In the genomic region with DNA sequence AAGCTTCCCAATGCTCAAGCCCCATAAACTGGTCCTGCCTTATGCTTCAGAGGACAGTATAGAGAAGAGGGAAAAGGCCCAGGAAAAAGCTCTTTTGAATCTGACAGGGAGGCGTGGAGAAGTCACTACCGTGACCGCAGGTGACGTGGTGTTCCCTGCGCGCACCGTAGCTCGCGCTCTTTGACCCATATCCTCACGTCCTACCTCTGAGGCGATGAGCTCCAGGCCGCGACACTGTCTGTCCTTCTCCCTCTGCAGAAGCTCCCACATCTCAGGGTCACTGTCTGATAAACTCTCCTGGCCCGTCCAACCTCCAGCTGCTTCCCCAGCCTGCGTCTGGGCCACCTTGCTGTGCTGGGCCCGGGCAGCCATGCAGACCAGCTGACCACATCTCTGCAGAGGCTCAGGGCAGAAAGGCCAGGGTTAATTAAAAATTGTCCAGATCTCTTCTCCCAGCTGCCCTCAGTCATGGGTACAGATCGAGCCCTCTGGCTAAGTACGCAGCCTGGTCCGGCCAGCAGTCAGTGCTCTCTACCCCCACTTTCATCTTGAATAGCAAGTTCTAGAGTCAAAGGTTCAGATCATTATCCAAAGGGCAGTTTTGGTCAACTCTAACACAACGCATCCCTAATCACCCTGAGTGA, we compare ENCODE assay signal across 9 mouse cellular contexts. TPM values are rescaled to one million over a fixed set of nuclear protein-coding genes. Genes with fewer than 3 reads are reported as not detected.
DNase-seq lines count a peak whose midpoint lies in the region; ATAC-seq and TF ChIP-seq lines count a peak whose summit lies in the region.
"Had no signal": no experiment of that assay in that cellular context is flagged by ENCODE, and none has a peak within 500 bp of the region (broad histone marks: within the 10 kb centered on the region; RNA-seq: fewer than 3 reads in every experiment).

No protein-coding gene starts in this region.

- H3K27me3 ChIP-seq in forebrain, embryonic 10.5 days (ENCODE audit: poor library complexity, severe bottlenecking), result peaks cover 85% of the 10 kb centered on the region
- peaks cover 13% of the 10 kb centered on the region for H3K27me3 ChIP-seq in forebrain, postnatal 0 days (ENCODE audit: insufficient read depth, low read length)
- peaks cover 2% of the 10 kb centered on the region; the same call in 1 of the 2 replicates for H3K27me3 ChIP-seq in hindbrain, embryonic 16.5 days (replicated peaks; ENCODE audit: control insufficient read depth, insufficient read depth, low read length)
- peaks cover 41% of the 10 kb centered on the region for H3K27me3 ChIP-seq in liver, embryonic 15.5 days
- H3K27me3 ChIP-seq in cerebellum, adult 2 months (ENCODE audit: control insufficient read depth, insufficient read depth, low read length), result no peaks in the 10 kb centered on the region

- no peak overlapping the region for H3K27ac ChIP-seq in forebrain, embryonic 10.5 days
- H3K27ac ChIP-seq in forebrain, postnatal 0 days (ENCODE audit: low read depth, low read length), result no peak overlapping the region
- no peak overlapping the region for H3K27ac ChIP-seq in ES-E14 (ENCODE audit: insufficient read depth, low read depth, low read length, poor library complexity, severe bottlenecking)
- H3K27ac ChIP-seq in hindbrain, embryonic 16.5 days (ENCODE audit: low read depth, low read length), result no peak overlapping the region
- peak overlapping the region; percentile 87 for H3K27ac ChIP-seq in liver, embryonic 15.5 days (replicated peaks)
- H3K27ac ChIP-seq in cerebellum, adult 2 months (ENCODE audit: insufficient read depth, low read length), result no peak overlapping the region

- no peak for DNase-seq in forebrain, embryonic 10.5 days (ENCODE audit: extremely low spot score, low spot score)
- no peak for DNase-seq in forebrain, postnatal 0 days
- DNase-seq in ES-E14 (ENCODE audit: low read depth, low spot score), result no peak
- no peak for DNase-seq in cerebellum, adult 2 months
- no peak for DNase-seq in spleen, adult 12 weeks (ENCODE audit: low spot score)
- no peak for DNase-seq in thymus, postnatal 0 days (ENCODE audit: low spot score)
- DNase-seq: spleen, adult 18-20 months had no signal

- TF ChIP-seq POLR2A in cerebellum, adult 2 months (IDR thresholded peaks at IDR 0.05; ENCODE audit: borderline replicate concordance, insufficient read depth, low read length), result no peak

- H3K4me1 ChIP-seq in forebrain, embryonic 10.5 days, result peaks cover 68% of the 10 kb centered on the region
- 0 out of 2 replicates have a peak, but pooled peaks cover 5% of the 10 kb centered on the region for H3K4me1 ChIP-seq in forebrain, postnatal 0 days (ENCODE audit: insufficient read depth)
- H3K4me1 ChIP-seq in ES-E14 (ENCODE audit: control insufficient read depth in 2 of 2, insufficient read depth in 2 of 2, low read length in 2 of 2, poor library complexity in 1 of 2), result peaks cover 7 to 45% of the 10 kb centered on the region in 2 experiments; a peak in 3 of 4 replicates
- H3K4me1 ChIP-seq in hindbrain, embryonic 16.5 days (ENCODE audit: control insufficient read depth, insufficient read depth, low read depth, low read length), result peaks cover 31% of the 10 kb centered on the region
- peaks cover 58% of the 10 kb centered on the region for H3K4me1 ChIP-seq in liver, embryonic 15.5 days (replicated peaks)
- H3K4me1 ChIP-seq in cerebellum, adult 2 months (ENCODE audit: control insufficient read depth, insufficient read depth, low read length), result peaks cover 9% of the 10 kb centered on the region

- peaks cover 41% of the 10 kb centered on the region for H3K36me3 ChIP-seq in forebrain, embryonic 10.5 days (replicated peaks)
- peaks cover 9% of the 10 kb centered on the region for H3K36me3 ChIP-seq in forebrain, postnatal 0 days (ENCODE audit: insufficient read depth)
- peaks cover 41% of the 10 kb centered on the region for H3K36me3 ChIP-seq in ES-E14 (ENCODE audit: control insufficient read depth, insufficient read depth, low read length, poor library complexity, severe bottlenecking)
- peaks cover 11% of the 10 kb centered on the region for H3K36me3 ChIP-seq in hindbrain, embryonic 16.5 days (ENCODE audit: control insufficient read depth, insufficient read depth, low read length)
- peaks cover 43% of the 10 kb centered on the region for H3K36me3 ChIP-seq in liver, embryonic 15.5 days (replicated peaks)

- ATAC-seq in forebrain, postnatal 0 days, result no peak
- ATAC-seq in hindbrain, embryonic 16.5 days, result no peak
- no peak for ATAC-seq in liver, embryonic 15.5 days (ENCODE audit: insufficient read depth)

- in situ Hi-C loops in ES-E14 (cut with MboI; ENCODE audit: low sequenced_read_pairs in 2 of 2, unreplicated experiment in 2 of 2), result no loop called here

- no peak overlapping the region; the same call in 1 of the 2 replicates for H3K9ac ChIP-seq in forebrain, postnatal 0 days
- H3K9ac ChIP-seq in ES-E14 (ENCODE audit: insufficient read depth, low read depth, low read length, poor library complexity, severe bottlenecking), result peak overlapping the region; percentile 97; the same call in 1 of the 2 replicates
- peak overlapping the region; percentile 38 for H3K9ac ChIP-seq in hindbrain, embryonic 16.5 days (ENCODE audit: low read depth, low read length)
- peak overlapping the region; percentile 77 for H3K9ac ChIP-seq in liver, embryonic 15.5 days

- WGBS in forebrain, embryonic 10.5 days, result 85% methylated on average over 20 of the region's 20 CpGs
- 92% methylated on average over 20 of the region's 20 CpGs for WGBS in forebrain, postnatal 0 days
- 74% methylated on average over 20 of the region's 20 CpGs for WGBS in hindbrain, embryonic 16.5 days
- WGBS in liver, embryonic 15.5 days (ENCODE audit: insufficient replicate concordance), result 69% methylated on average over 20 of the region's 20 CpGs
- WGBS in cerebellum, adult 2 months, result 75% methylated on average over 20 of the region's 20 CpGs

- H3K9me3 ChIP-seq in forebrain, embryonic 10.5 days, result peaks cover 11% of the 10 kb centered on the region; the same call in 1 of the 2 replicates
- H3K9me3 ChIP-seq in forebrain, postnatal 0 days (ENCODE audit: low read length), result no peaks in the 10 kb centered on the region
- H3K9me3 ChIP-seq in ES-E14 (ENCODE audit: control insufficient read depth, insufficient read depth, low read depth, low read length), result no peaks in the 10 kb centered on the region
- no peaks in the 10 kb centered on the region for H3K9me3 ChIP-seq in hindbrain, embryonic 16.5 days (ENCODE audit: control insufficient read depth, low read length)
- H3K9me3 ChIP-seq in liver, embryonic 15.5 days (replicated peaks), result no peaks in the 10 kb centered on the region

- no peak overlapping the region for H3K4me2 ChIP-seq in forebrain, postnatal 0 days (ENCODE audit: low read depth)
- H3K4me2 ChIP-seq in hindbrain, embryonic 16.5 days (ENCODE audit: low read length), result peak overlapping the region; percentile 90; the same call in 1 of the 2 replicates
- H3K4me2 ChIP-seq in liver, embryonic 15.5 days, result peak overlapping the region; percentile 93

- peak overlapping the region; percentile 69 for H3K4me3 ChIP-seq in forebrain, embryonic 10.5 days
- H3K4me3 ChIP-seq in forebrain, postnatal 0 days (ENCODE audit: low read depth, low read length), result no peak overlapping the region
- H3K4me3 ChIP-seq in ES-E14 (ENCODE audit: insufficient read depth in 1 of 2, low read depth in 1 of 2, low read length in 2 of 2, poor library complexity in 1 of 2, severe bottlenecking in 1 of 2), result peak overlapping the region; percentile 58 to 94
- H3K4me3 ChIP-seq in hindbrain, embryonic 16.5 days (ENCODE audit: low read length), result no peak overlapping the region
- H3K4me3 ChIP-seq in liver, embryonic 15.5 days (replicated peaks), result peak overlapping the region; percentile 78
- H3K4me3 ChIP-seq in cerebellum, adult 2 months (replicated peaks; ENCODE audit: insufficient read depth, low read depth, low read length), result no peak overlapping the region

- TF ChIP-seq CTCF in forebrain, postnatal 0 days (IDR thresholded peaks at IDR 0.05; ENCODE audit: low read depth), result no peak
- TF ChIP-seq CTCF in cerebellum, adult 2 months (IDR thresholded peaks at IDR 0.05; ENCODE audit: borderline replicate concordance, insufficient read depth, low read depth, low read length), result no peak

RNA-seq across cellular contexts. Expression of gene Shmt2, which starts 1.4 kb away (rescaled TPM):
- 124 and 129 TPM in 2 replicates for polyA plus RNA-seq in forebrain, embryonic 10.5 days (2016; fragmentation: Nextera tagmentation; extraction: Ambion mirVana)
- 31.5 and 43.8 TPM in 2 replicates for total RNA-seq in forebrain, postnatal 0 days (2014; rRNA removed)
- polyA plus RNA-seq in forebrain, postnatal 0 days (2015; fragmentation: Nextera tagmentation; extraction: Ambion mirVana), result 39.0 and 39.9 TPM in 2 replicates
- total RNA-seq in ES-E14 (2012; rRNA removed), result 169 and 266 TPM in 2 replicates
- polyA plus RNA-seq in hindbrain, embryonic 16.5 days (2015; fragmentation: Nextera tagmentation; extraction: Ambion mirVana), result 52.8 and 59.3 TPM in 2 replicates
- polyA plus RNA-seq in liver, embryonic 15.5 days (2015; fragmentation: Nextera tagmentation; extraction: Ambion mirVana), result 138 and 159 TPM in 2 replicates
- polyA plus RNA-seq in cerebellum, adult 2 months (2012; rRNA removed), result 68.2 and 69.8 TPM in 2 replicates
- polyA plus RNA-seq in thymus, postnatal 0 days (2015; fragmentation: Nextera tagmentation; extraction: Ambion mirVana), result 102 and 118 TPM in 2 replicates

RNA-seq across cellular contexts. Expression of gene Ndufa4l2, which starts 6.1 kb away (rescaled TPM):
- polyA plus RNA-seq in forebrain, embryonic 10.5 days (2016; fragmentation: Nextera tagmentation; extraction: Ambion mirVana), result 2.6 and 2.9 TPM in 2 replicates
- total RNA-seq in forebrain, postnatal 0 days (2014; rRNA removed), result 4.9 and 15.5 TPM in 2 replicates
- polyA plus RNA-seq in forebrain, postnatal 0 days (2015; fragmentation: Nextera tagmentation; extraction: Ambion mirVana), result 15.2 and 15.5 TPM in 2 replicates
- total RNA-seq in ES-E14 (2012; rRNA removed), result 5.8 and 22.6 TPM in 2 replicates
- 23.2 and 29.5 TPM in 2 replicates for polyA plus RNA-seq in hindbrain, embryonic 16.5 days (2015; fragmentation: Nextera tagmentation; extraction: Ambion mirVana)
- 20.7 and 42.1 TPM in 2 replicates for polyA plus RNA-seq in liver, embryonic 15.5 days (2015; fragmentation: Nextera tagmentation; extraction: Ambion mirVana)
- polyA plus RNA-seq in cerebellum, adult 2 months (2012; rRNA removed), result 10.4 and 11.5 TPM in 2 replicates
- 10.4 and 13.2 TPM in 2 replicates for polyA plus RNA-seq in thymus, postnatal 0 days (2015; fragmentation: Nextera tagmentation; extraction: Ambion mirVana)

RNA-seq across cellular contexts. Expression of gene Nxph4, which starts 13.5 kb away (rescaled TPM):
- 3.0 and 9.5 TPM in 2 replicates for polyA plus RNA-seq in forebrain, embryonic 10.5 days (2016; fragmentation: Nextera tagmentation; extraction: Ambion mirVana)
- total RNA-seq in forebrain, postnatal 0 days (2014; rRNA removed), result 2.1 and 2.2 TPM in 2 replicates
- 19.9 and 22.6 TPM in 2 replicates for polyA plus RNA-seq in forebrain, postnatal 0 days (2015; fragmentation: Nextera tagmentation; extraction: Ambion mirVana)
- total RNA-seq in ES-E14 (2012; rRNA removed), result 0.76 and 1.6 TPM in 2 replicates
- 129 and 136 TPM in 2 replicates for polyA plus RNA-seq in hindbrain, embryonic 16.5 days (2015; fragmentation: Nextera tagmentation; extraction: Ambion mirVana)
- 0.07 TPM in 1 of 2 replicates, not detected in the other for polyA plus RNA-seq in liver, embryonic 15.5 days (2015; fragmentation: Nextera tagmentation; extraction: Ambion mirVana)
- polyA plus RNA-seq in cerebellum, adult 2 months (2012; rRNA removed), result 30.3 and 33.8 TPM in 2 replicates
- polyA plus RNA-seq in thymus, postnatal 0 days (2015; fragmentation: Nextera tagmentation; extraction: Ambion mirVana), result 0.19 and 0.23 TPM in 2 replicates

RNA-seq across cellular contexts. Expression of gene Stac3, which starts 19.4 kb away (rescaled TPM):
- polyA plus RNA-seq in forebrain, embryonic 10.5 days (2016; fragmentation: Nextera tagmentation; extraction: Ambion mirVana), result 0.30 and 0.41 TPM in 2 replicates
- total RNA-seq in forebrain, postnatal 0 days (2014; rRNA removed), result 0.85 and 1.7 TPM in 2 replicates
- 0.20 and 0.50 TPM in 2 replicates for polyA plus RNA-seq in forebrain, postnatal 0 days (2015; fragmentation: Nextera tagmentation; extraction: Ambion mirVana)
- total RNA-seq in ES-E14 (2012; rRNA removed), result 1.1 and 2.4 TPM in 2 replicates
- polyA plus RNA-seq in hindbrain, embryonic 16.5 days (2015; fragmentation: Nextera tagmentation; extraction: Ambion mirVana), result 2.0 and 3.3 TPM in 2 replicates
- polyA plus RNA-seq in liver, embryonic 15.5 days (2015; fragmentation: Nextera tagmentation; extraction: Ambion mirVana), result 1.0 and 1.2 TPM in 2 replicates
- polyA plus RNA-seq in cerebellum, adult 2 months (2012; rRNA removed), result 8.3 TPM in 2 replicates
- polyA plus RNA-seq in thymus, postnatal 0 days (2015; fragmentation: Nextera tagmentation; extraction: Ambion mirVana), result 0.30 and 0.73 TPM in 2 replicates

Comparison
In these comparisons a context has a peak if more than half of its experiments do, and no peak if none do; other contexts are left out.
1. H3K4me3 ChIP-seq: peak in forebrain, embryonic 10.5 days (single experiment), ES-E14 (2 of 2) and liver, embryonic 15.5 days (single experiment); none in forebrain, postnatal 0 days (single experiment), hindbrain, embryonic 16.5 days (single experiment) and cerebellum, adult 2 months (single experiment).